Mouse (Mus musculus) small intestine, adult 2 months (tissue): ENCODE data around the gene Sh2d1b1.

Source experiments
- CTCF ChIP-seq: fragments of 200-500 bp; IDR thresholded peaks from 2 replicates; pipeline ENCODE4 v1.5.1; 2012; ENCODE audit warnings: low read depth, mild to moderate bottlenecking, control low read depth, inconsistent platforms, low read length, moderate library complexity, mixed read lengths; ENCODE audit not compliant: insufficient replicate concordance, insufficient read length; ENCODE audit errors: extremely low read depth
- POLR2A ChIP-seq: fragments of 200-500 bp; IDR thresholded peaks from 2 replicates; pipeline ENCODE4 v1.6.1; 2012; ENCODE audit warnings: low read depth, mild to moderate bottlenecking, control low read depth, inconsistent platforms, low read length, moderate library complexity

GRCm38 (mm10) chr1:170332775-170333174 lies 55.7 kb downstream of the Sh2d1b1 start:
- TF ChIP-seq CTCF = no peak
- no peak for TF ChIP-seq POLR2A
